Mouse (Mus musculus) embryonic facial prominence, embryonic 14.5 days (tissue): ENCODE data around the gene Ttpal. TPM values are rescaled to one million over a fixed set of nuclear protein-coding genes. Genes with fewer than 3 reads are reported as not detected.

ENCODE experiments used
- ATAC-seq: fragments of 200-750 bp; cut with Nextera tagmentation; 2 replicates; pipeline ENCODE4 v1.8.0; 2017; ENCODE audit warnings: low read depth, moderate number of reproducible peaks, moderate TSS enrichment
- DNase-seq: peaks from one replicate; pipeline ENCODE4 v3.0.0-alpha.2; 2015; ENCODE audit warnings: low spot score
- H3K27ac ChIP-seq: fragments of 300-500 bp; sonication (generic); replicated peaks from 2 replicates; pipeline ENCODE4 v1.5.1; 2014; ENCODE audit warnings: low read depth, mild to moderate bottlenecking, low read length, moderate library complexity
- H3K27me3 ChIP-seq: fragments of 300-500 bp; sonication (generic); replicated peaks from 2 replicates; pipeline ENCODE4 v1.6.1; 2014; ENCODE audit warnings: low read length; ENCODE audit not compliant: control insufficient read depth, insufficient read depth
- H3K36me3 ChIP-seq: fragments of 300-500 bp; sonication (generic); 2 replicates; pipeline ENCODE4 v1.6.1; 2014; ENCODE audit warnings: low read length, mixed read lengths; ENCODE audit not compliant: control insufficient read depth, insufficient read depth
- H3K4me1 ChIP-seq: fragments of 300-500 bp; sonication (generic); 2 replicates; pipeline ENCODE4 v1.6.1; 2014; ENCODE audit warnings: antibody characterized with exemption, low read length; ENCODE audit not compliant: control insufficient read depth, insufficient read depth
- H3K4me2 ChIP-seq: fragments of 300-500 bp; sonication (generic); 2 replicates; pipeline ENCODE4 v1.6.1; 2014; ENCODE audit warnings: low read depth, mild to moderate bottlenecking, low read length, moderate library complexity, mixed read lengths
- H3K4me3 ChIP-seq: fragments of 300-500 bp; sonication (generic); 2 replicates; pipeline ENCODE4 v1.5.1; 2014; ENCODE audit warnings: low read depth, mild to moderate bottlenecking, low read length
- H3K9ac ChIP-seq: fragments of 300-500 bp; sonication (generic); 2 replicates; pipeline ENCODE4 v1.6.1; 2014; ENCODE audit warnings: low read depth, mild to moderate bottlenecking, low read length, moderate library complexity, mixed read lengths
- H3K9me3 ChIP-seq: fragments of 300-500 bp; sonication (generic); 2 replicates; pipeline ENCODE4 v1.6.1; 2016; ENCODE audit warnings: low read length; ENCODE audit not compliant: control insufficient read depth
- WGBS: fragments of 180-500 bp; shearing (Covaris S2); extraction: QIAGEN DNeasy Blood & Tissue Kit; methylation state at CpG from one replicate; pipeline ENCODE4 v1.1.7; 2014; 5-methylcytosine and 5-hydroxymethylcytosine counted together
- polyA plus RNA-seq: library from polyadenylated mRNA; unstranded; fragments of >200 nt; fragmentation: Nextera tagmentation; extraction: Ambion mirVana; gene quantifications from 2 replicates; pipeline ENCODE4 v1.2.1, GENCODE M21; 2014

The Ttpal gene
- polyA plus RNA-seq, 1 experiment from 2014 or later = 40.6 TPM

- no peak overlapping the region for H3K27ac ChIP-seq
- no peaks in the 10 kb centered on the region for H3K27me3 ChIP-seq
- DNase-seq = no peak
- no peaks in the 10 kb centered on the region for H3K4me1 ChIP-seq
- no peaks in the 10 kb centered on the region for H3K9me3 ChIP-seq
- WGBS = 96% methylated on average over 5 of the region's 5 CpGs
- no peak overlapping the region for H3K9ac ChIP-seq
- H3K4me3 ChIP-seq = no peak overlapping the region
- peaks cover 82% of the 10 kb centered on the region for H3K36me3 ChIP-seq
- H3K4me2 ChIP-seq = no peak overlapping the region
- no peak for ATAC-seq
Observed at GRCm38 (mm10) chr2:163613206-163613605, 11.1 kb downstream of the Ttpal start.

DNA sequence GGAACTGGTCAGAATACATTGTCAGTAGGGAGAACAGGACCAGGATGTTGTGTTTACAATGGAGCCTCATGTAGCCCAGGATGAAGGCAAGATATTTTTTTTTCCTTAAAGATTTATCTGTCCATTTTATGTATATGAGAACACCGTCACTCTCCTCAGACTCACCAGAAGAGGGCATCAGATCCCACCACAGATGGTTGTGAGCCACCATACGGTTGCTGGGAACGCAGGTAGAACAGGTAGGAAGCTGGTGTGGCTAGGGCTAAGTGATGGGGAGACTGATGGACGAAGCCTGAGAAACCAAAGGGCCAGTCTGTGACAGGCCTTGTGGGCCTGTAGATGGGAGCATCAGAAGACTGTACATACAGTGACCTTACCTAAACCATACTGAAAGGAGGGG is 11.9 kb downstream of the Ttpal start:
- no peaks in the 10 kb centered on the region for H3K27me3 ChIP-seq
- peaks cover 89% of the 10 kb centered on the region for H3K36me3 ChIP-seq
- WGBS = 92% methylated on average over 4 of the region's 4 CpGs

GRCm38 (mm10) chr2:163615401-163615800 is 13.3 kb downstream of the Ttpal start:
- no peak for ATAC-seq
- DNase-seq = no peak
- H3K27me3 ChIP-seq = no peaks in the 10 kb centered on the region
- H3K9me3 ChIP-seq = no peaks in the 10 kb centered on the region
- no peak overlapping the region for H3K4me3 ChIP-seq
- peaks cover 93% of the 10 kb centered on the region for H3K36me3 ChIP-seq
- no peak overlapping the region for H3K27ac ChIP-seq
- 95% methylated on average over 9 of the region's 9 CpGs for WGBS
- H3K4me1 ChIP-seq = no peaks in the 10 kb centered on the region
- H3K4me2 ChIP-seq = no peak overlapping the region
- H3K9ac ChIP-seq = no peak overlapping the region

More for the DNA sequence above, 11.9 kb downstream of the Ttpal start:
- Histone ChIP-seq H3K4me3 (no peak overlapping the region), H3K27ac (no peak overlapping the region), H3K4me2 (no peak overlapping the region), H3K9me3 (no peaks in the 10 kb centered on the region), H3K9ac (no peak overlapping the region), H3K4me1 (no peaks in the 10 kb centered on the region)
- ATAC-seq = no peak
- no peak for DNase-seq

DNA sequence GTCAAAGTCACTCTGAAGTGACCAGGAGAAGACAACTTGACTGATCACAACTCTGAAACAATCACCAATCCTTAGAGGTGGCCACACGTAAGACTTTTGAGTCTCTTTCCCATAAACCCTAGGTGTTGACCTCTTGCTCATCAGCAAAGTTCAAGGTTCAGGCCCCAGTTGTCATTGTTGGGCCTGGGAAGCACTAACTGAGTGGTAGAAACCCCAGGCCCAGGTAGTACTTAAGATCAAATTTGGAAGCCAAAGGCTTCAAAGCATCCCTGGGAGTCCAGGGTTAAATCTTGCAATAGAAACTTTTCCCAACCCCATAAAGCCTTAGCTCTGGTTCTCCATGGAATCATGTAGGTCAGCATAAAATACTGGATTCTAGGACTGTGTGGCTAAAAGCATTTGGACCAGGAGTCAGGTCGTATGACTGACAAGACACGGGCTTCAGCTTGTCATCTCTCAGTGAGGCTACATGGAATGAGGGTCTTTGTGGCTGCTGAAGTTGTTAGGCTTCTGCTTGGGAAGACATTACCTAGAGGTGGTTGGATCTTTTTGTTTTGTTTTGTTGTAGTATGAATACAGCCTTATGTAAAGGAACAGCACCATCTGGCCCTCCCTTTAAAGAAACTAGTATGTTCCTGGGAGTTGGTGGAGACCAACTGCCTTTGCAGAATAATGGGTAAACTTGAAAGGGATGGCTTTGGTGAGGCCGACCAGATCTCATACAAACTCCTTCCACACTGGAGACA is 14.0 kb downstream of the Ttpal start:
- Histone ChIP-seq H3K9ac (no peak overlapping the region), H3K4me3 (no peak overlapping the region), H3K27me3 (no peaks in the 10 kb centered on the region), H3K4me1 (no peaks in the 10 kb centered on the region), H3K9me3 (no peaks in the 10 kb centered on the region), H3K4me2 (no peak overlapping the region), H3K36me3 (peaks cover 97% of the 10 kb centered on the region), H3K27ac (no peak overlapping the region)
- DNase-seq = no peak
- no peak for ATAC-seq
- WGBS = 88% methylated on average over 4 of the region's 4 CpGs

DNA sequence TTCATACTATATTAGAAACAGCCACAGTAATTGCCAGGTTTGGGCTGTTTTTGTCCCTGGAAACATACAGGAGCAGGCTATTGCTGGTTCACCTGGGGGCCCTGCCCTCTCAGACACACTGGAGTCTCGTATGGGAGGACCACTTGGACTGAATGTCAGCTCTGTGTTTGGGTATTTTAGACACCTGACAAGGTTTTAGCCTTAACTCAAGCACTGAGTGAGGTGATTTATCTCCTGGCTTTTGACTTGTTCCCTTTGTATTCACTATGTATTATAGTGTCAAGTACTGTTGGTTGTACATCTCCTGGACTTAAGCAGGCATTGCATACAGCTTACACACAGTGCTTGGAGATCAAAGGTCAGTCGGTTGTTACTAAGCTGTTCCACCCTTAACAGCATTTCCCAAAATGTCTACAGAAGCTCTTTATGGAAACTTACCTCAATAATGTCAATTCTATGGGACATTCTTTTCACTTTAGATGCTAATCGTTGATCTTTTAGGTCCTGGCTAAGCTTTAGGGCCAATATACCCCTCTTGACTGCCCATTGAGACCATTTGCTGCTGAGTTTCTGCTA is 14.6 kb downstream of the Ttpal start:
- Histone ChIP-seq H3K4me3 (no peak overlapping the region), H3K36me3 (peaks cover 95% of the 10 kb centered on the region), H3K9me3 (no peaks in the 10 kb centered on the region), H3K4me1 (no peaks in the 10 kb centered on the region), H3K9ac (no peak overlapping the region), H3K27ac (no peak overlapping the region), H3K27me3 (no peaks in the 10 kb centered on the region), H3K4me2 (no peak overlapping the region)
- WGBS = 81% methylated on average over 3 of the region's 3 CpGs
- DNase-seq = no peak
- ATAC-seq = no peak

- Histone ChIP-seq H3K4me2 (no peak overlapping the region), H3K9ac (no peak overlapping the region), H3K27ac (no peak overlapping the region), H3K36me3 (peaks cover 92% of the 10 kb centered on the region), H3K27me3 (no peaks in the 10 kb centered on the region), H3K9me3 (no peaks in the 10 kb centered on the region), H3K4me1 (no peaks in the 10 kb centered on the region), H3K4me3 (no peak overlapping the region)
- ATAC-seq (no peak), DNase-seq (no peak)
- 76% methylated on average over 3 of the region's 3 CpGs for WGBS
Observed at GRCm38 (mm10) chr2:163617232-163617863, 15.2 kb downstream of the Ttpal start.

- DNase-seq (no peak), ATAC-seq (no peak)
- Histone ChIP-seq H3K36me3 (peaks cover 91% of the 10 kb centered on the region), H3K4me3 (no peak overlapping the region), H3K9me3 (no peaks in the 10 kb centered on the region), H3K9ac (no peak overlapping the region), H3K27ac (no peak overlapping the region), H3K4me1 (no peaks in the 10 kb centered on the region), H3K4me2 (no peak overlapping the region), H3K27me3 (no peaks in the 10 kb centered on the region)
- 90% methylated on average over 4 of the region's 4 CpGs for WGBS
Observed at GRCm38 (mm10) chr2:163617874-163618273, 15.8 kb downstream of the Ttpal start.

DNA sequence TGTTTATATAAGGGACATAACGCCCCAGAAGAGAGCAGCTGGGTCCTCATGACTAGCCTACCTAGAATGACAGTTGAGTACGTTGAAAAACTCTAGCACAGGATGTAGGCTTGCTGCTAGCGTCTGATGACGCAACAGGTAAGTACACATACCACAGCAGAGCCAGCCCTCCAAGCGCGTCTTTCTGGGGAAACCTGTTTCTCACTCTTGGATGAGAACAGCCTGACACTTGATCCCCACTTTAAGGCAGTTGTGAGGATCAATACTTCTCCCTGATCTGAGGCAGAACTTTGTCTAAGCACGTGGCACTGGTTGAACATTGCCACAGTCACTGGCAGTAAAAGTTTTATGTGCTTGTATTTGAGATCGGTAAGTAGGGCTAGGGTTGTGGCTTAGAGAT is 18.3 kb downstream of the Ttpal start:
- no peak overlapping the region for H3K4me2 ChIP-seq
- no peaks in the 10 kb centered on the region for H3K27me3 ChIP-seq
- H3K27ac ChIP-seq = no peak overlapping the region
- DNase-seq (peak; percentile 53), ATAC-seq (peak; percentile 56; the same call in 1 of the 2 replicates)
- WGBS = 78% methylated on average over 8 of the region's 8 CpGs
- no peak overlapping the region for H3K4me3 ChIP-seq
- H3K36me3 ChIP-seq = peaks cover 87% of the 10 kb centered on the region
- no peak overlapping the region for H3K9ac ChIP-seq
- H3K4me1 ChIP-seq = no peaks in the 10 kb centered on the region
- no peaks in the 10 kb centered on the region for H3K9me3 ChIP-seq
